Mouse (Mus musculus) cerebellum, postnatal 25 days (tissue): ENCODE results near the gene Gm20683.

ENCODE experiments used
- DNase-seq, 2 experiments: peaks; one replicate each; pipeline ENCODE4 v3.0.0; 2021; ENCODE audit warnings: mixed read lengths in 2 of 2

The Gm20683 gene

DNA sequence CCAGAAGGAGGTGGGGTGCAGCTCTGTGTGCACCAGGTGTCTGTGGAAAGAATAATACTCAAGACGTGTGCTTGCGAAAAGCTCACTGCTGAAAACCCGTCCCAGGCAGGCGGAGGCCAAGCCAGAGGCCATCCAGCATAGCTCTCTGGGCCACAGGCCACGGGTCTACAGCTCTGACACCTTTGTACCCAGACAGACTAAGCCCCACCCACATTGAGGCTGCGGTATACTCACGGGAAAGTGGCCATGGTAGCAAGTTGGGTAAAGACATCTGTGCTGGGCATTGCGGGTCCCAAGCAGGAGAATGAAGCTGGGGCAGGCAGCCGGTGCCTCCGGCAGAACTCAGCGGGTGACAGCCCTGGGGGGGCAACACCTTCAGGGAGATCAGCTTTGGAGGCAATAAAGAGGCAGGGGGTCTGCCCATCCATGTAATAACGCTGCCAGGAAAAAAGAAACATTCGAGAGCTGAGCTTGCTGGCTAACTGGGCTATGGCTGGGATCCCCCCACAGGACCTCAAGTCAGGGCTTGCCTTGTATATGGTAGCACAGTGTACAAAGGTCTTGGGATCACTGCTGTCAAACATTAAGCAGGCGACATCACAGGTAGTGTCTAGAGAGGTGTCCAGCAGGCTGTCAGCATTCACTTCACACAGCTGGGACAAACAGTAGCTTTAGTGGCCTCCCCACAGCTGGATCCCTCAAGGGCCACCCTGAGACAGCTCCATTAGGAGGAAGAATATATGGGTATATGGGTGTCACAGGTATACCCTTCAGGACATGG lies 1.9 kb downstream of the Gm20683 start:
- no peak for DNase-seq

DNA sequence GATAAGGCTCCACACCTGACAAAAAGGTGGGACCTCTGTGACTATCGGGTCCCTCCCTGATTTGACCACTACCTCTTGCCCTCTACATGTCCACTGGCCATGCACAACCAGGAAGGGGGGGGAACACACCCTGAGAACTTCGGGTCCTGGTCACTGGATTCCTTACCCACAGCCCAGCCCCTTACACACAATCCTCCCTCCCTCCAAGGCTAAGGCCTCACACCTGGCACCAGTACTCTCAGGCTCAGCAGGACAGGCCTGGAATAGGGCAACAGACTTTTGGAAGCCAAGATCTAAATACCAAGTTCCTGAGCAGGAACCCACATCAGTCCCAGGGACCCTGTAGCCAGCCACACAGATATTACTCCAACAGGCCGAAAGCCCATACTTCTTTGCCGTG lies 2.7 kb downstream of the Gm20683 start:
- DNase-seq: no peak

DNA sequence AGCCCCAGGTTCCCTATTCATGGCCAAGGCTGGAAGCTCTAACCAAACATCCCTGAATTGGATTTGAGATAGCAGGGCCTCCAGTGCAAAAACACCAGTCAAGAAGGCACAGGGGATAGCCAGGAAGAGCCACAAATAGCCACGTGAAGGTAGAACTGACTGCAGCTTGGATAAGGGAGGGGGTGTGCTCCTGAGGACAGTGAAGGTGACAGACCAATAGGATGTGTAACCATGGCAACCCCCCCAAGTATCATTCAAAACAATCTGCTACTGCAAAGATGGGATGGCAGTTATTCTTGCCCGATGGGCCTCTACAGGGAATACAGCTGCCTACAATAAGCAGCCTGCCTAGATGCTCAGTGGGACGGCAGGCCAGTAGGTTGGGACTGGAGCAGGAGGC lies 4.0 kb downstream of the Gm20683 start:
- no peak for DNase-seq

DNA sequence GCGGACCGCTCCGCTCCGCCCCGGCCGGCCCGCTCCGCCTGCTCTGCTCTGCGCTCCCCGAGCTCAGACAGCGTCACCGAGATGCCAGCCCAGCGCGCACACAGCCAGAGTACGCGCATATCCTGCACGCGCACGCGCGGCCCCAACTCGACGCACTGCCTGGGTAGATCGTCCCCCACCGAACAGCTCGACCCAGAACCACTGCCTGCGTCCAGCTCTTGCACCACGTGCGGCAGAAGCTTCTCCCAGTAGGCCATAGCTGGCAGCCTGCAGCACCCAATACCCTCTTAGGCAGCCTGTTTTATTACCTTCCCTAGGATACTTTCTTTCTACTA lies 4.5 kb downstream of the Gm20683 start, which contains the start of gene Rhbdl1:
Rhbdl1 (minus strand) TSS at position 220 of the 335 bp plus-strand sequence.
- peak; percentile 90 to 93 for DNase-seq

DNA sequence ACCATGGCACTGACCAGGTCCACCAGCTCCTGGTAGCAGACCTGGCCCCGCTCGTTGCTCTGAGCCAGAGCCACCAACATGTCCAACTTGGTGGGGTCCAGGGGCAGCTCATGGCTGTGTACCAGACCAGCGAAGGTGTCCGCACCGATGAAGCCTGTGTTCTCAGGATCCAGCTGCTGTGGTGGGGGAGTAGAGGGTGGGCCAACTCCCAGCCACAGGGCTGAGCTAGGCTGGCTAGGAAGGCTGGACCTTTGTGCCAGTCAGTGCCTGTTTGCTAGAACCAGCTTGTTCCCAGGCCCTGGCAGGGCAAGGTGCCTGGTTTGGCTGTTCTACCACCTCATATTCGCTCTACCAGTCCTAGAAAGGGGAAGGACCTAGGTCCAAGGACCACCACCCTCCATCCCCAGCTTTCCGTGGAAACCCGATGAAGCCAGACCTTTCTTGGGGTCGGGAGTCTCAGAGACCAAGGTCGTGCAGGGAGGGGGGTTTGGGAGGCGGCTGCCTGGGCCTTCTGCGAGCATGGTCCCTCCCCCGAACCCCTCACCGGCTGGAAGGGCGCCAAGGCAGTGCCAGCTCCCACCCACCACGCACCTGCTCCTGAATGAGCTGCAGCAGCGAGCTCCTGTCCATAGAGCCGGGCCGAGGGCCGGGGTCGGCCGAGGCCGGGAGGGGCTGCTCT lies 5.0 kb downstream of the Gm20683 start:
- peak; percentile 59 to 61 for DNase-seq

DNA sequence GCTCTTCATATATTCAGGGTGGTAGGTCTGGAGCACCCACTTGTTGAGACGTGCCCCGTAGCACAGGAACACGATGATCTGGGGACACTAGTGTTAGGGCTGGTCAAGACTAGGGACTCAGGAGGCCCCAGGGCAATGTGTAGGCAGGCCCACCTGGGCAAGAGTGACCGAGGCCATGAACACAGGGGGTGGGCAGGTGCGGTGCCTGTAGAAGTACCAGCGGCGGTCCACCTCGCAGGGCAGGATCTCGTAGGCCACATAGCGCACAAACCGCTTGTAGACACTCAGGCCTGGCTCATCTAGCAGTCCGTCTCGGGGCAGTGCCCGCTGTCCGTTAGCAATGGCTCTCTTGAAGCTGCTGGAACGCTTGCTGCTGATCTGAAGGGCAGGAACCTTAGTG lies 5.7 kb downstream of the Gm20683 start:
- no peak for DNase-seq

DNA sequence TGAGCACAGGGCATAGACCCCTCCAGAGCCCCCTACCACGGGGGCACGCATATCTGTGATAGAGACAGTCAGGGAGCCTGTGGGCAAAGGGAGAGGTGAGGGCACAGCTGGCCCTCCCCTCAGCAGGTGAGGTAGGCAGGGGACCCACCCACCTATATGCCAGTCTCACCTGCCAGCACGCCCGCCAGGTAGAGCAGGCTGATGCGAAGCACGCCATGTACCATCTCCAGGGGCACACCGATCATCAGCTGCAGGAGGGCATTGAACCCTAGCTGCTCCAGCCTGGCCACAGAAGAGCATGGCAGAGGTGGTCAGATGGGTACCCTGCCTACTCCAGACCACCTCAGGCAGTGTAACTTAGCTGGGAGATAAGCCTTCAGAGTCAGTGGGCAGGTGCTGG lies 6.3 kb downstream of the Gm20683 start:
- DNase-seq: no peak

- peak in 1 of 2 experiments; percentile 62 for DNase-seq
Measured at GRCm38 (mm10) chr17:25834595-25835222, 6.9 kb downstream of the Gm20683 start.

- DNase-seq: no peak
Measured at GRCm38 (mm10) chr17:25833961-25834594, 7.5 kb downstream of the Gm20683 start.

DNA sequence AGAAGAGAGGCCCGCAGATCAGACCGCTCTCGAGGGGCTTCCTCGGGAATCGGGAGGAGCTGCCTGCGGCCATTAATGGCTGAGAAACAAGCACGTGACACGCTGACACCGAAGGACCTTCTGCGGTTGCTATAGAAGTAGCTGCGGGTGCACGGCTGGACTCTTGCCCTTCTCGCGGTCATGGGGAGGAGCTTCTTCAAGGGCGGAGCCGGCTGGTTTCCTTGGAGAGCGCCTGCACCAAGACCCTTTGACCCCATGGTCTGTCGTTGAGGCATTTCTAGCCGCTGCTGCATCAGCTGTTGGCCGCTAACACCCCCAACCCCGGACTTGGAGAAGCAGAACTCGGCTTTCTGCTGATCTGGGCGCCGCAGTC lies 8.3 kb downstream of the Gm20683 start, which contains the start of gene Stub1:
Stub1 (minus strand) TSS at position 114 of the 373 bp plus-strand sequence.
- peak in 1 of 2 experiments; percentile 91 for DNase-seq

DNA sequence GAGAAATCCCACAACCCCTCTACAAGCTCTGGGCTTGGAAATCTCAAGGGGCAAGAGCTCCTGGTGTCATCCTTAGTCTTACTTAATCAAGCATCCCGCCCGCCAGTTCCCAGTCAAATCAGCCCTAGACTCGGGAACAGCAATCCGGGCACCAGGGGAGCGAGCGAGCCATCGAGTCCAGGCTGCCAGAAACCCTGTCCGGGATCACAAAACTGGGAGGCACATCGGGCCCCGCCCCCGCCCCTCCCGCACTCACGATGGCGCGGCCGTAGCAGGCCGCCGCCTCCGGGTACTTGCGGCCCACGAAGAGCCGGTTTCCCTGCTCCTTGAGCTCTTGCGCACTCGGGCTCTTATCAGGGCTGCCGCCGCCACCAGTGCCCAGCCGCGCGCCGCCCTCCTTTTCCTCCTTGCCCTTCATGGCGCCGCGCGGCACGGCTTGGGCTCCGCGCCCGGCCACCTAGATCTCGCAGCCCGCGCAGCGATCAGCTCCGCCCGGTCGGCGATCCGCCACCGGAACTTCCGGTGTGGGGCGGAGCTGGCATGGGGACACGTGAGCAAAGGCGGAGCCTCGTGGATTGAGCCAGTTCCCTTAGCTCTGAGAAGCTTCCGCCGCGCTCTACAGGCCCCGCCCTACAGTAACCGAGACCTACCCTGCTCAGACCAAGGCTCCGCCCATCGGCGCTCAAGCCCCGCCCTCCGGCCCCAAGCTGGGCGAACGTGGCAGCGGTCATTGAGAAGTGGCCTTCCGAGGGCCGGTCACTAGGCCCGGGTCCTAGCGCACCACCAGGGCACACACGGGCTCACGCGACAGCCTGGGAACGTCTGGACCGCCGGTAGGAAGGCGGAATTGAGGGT lies 8.9 kb downstream of the Gm20683 start:
- DNase-seq: peak; percentile 99 to 100

- DNase-seq: peak; percentile 49 to 70
Measured at GRCm38 (mm10) chr17:25831451-25832281, 9.9 kb downstream of the Gm20683 start.

DNA sequence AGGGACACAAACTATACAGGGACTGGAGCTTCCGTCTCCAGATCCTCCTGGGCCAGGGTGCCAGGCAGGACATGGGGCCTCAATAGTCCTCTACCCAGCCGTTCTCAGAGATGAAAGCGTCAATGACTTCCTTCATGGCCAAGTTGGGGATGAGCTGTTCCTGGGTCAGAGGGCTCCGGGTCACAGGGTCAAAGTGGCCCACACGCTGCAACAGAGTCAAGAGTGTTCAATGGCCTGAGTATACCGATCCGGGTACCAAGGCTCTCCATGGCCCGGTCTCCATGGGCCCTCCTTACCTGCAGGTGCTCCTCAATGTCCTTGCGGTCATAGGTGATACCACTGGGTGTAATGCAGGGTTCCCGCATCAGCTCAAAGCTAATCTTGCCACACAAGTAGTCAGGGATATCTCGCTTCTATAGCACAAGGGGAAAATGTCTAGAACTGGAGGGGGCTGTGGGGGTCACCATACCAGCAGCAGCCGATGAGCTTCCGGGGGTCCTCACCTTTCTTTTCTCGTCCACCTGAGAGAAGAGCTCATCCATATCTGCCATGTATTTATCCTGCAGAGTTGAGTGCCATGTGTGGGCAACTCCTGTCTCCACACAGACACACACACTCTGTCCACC lies 10.6 kb downstream of the Gm20683 start:
- DNase-seq: no peak

DNA sequence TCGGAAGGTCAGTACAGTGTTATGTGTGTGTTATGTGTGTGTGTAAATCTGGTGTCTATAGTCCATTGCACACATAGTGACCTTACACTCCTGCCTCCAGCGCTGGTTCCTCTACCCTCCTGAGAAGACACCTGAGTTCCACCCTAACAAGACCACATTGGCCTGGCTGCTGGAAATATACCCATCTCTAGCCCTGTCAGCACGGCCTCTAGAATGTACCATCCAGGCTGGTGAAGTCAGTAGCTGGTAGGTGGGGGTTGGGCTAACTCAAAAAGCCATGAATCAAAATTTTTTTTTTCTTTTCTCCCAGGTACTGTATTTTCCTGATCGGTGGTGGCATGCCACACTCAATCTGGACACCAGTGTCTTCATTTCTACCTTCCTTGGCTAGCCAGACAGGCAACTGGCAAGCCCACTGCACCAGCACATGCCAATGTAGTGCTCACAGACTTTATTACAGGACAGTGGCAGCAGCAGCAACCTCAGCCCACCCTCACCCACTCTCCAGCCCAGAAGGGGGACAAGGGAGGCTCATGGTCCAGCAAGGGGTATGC lies 11.3 kb downstream of the Gm20683 start:
- DNase-seq: no peak

DNA sequence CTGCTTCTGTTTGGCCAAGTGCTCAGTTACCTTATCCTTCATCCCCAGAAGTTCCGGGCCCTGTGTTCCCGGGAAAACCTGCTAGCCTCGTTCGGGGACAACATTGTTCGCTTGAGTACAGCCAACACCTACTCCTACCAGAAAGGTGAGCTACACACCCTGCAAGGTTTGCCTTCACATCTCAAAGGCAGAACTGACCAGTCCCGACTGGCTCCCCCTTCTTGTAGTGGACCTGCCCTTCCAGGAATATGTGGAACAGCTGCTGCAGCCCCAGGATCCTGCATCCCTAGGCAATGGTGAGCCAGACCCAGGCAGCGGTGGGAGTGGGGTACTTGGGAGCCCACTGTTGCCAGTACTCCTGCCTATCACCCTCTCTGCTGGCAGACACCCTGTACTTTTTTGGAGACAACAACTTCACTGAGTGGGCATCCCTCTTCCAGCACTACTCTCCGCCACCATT lies 12.0 kb downstream of the Gm20683 start:
- DNase-seq: peak in 1 of 2 experiments; percentile 40

- DNase-seq: peak; percentile 89 to 90
Measured at GRCm38 (mm10) chr17:25828712-25829557, 12.6 kb downstream of the Gm20683 start, which contains the start of gene Jmjd8. Gene Jmjd8, plus strand, starts transcription at chr17:25828867.

DNA sequence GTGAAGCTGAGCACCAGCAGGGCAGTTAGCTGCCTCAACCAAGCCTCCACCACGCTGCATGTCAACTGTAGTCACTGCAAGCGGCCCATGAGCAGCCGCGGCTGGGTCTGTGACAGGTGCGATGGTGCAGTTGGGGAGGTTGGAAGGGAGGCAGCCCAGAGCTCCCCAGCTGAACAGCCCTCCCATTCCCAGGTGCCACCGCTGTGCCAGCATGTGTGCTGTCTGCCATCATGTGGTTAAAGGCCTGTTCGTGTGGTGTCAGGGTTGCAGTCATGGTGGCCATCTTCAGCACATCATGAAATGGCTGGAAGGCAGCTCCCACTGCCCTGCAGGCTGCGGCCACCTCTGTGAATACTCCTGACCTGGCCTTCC lies 13.4 kb downstream of the Gm20683 start:
- peak in 1 of 2 experiments; percentile 42 for DNase-seq

DNA sequence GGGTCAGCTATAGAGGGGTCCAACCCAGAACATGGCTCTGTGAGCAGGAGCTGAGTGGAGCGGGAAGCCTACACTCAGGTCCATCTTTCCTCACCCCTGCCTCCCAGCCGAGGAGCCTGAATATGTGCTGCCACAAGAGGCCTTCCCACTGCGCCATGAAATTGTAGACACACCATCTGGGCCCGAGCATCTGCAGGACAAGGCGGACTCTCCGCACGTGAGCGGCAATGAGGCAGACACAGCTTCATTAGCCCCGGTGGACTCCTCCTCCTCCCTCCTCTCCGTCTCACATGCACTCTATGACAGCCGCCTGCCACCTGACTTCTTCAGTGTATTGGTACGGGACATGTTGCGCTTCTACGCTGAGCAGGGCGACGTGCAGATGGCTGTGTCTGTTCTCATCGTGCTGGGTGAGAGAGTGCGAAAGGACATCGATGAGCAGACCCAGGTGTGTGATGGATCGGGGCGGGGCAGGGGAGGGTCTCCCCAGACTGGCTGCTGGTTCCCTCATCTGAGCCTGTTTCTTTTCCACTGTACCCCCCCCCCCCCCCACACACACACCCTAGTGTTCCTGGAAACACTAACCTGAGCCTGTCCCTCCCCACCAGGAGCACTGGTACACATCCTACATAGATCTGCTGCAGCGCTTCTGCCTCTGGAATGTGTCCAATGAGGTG lies 13.9 kb downstream of the Gm20683 start:
- peak in 1 of 2 experiments; percentile 26 for DNase-seq

GRCm38 (mm10) chr17:25827011-25827410 lies 14.6 kb downstream of the Gm20683 start:
- peak in 1 of 2 experiments; percentile 15 for DNase-seq
